Mouse (Mus musculus) olfactory bulb, adult 2 months (tissue): ENCODE data around the gene Acd.

Experiments
- CTCF ChIP-seq: fragments of 200-500 bp; IDR thresholded peaks from 2 replicates; pipeline ENCODE4 v1.5.1; 2012; ENCODE audit warnings: low read depth, mild to moderate bottlenecking, low read length, moderate library complexity; ENCODE audit not compliant: insufficient read depth
- POLR2A ChIP-seq: fragments of 200-500 bp; IDR thresholded peaks from 2 replicates; pipeline ENCODE4 v1.6.1; 2012; ENCODE audit warnings: mild to moderate bottlenecking, low read depth, low read length, moderate library complexity; ENCODE audit not compliant: insufficient read depth

DNA sequence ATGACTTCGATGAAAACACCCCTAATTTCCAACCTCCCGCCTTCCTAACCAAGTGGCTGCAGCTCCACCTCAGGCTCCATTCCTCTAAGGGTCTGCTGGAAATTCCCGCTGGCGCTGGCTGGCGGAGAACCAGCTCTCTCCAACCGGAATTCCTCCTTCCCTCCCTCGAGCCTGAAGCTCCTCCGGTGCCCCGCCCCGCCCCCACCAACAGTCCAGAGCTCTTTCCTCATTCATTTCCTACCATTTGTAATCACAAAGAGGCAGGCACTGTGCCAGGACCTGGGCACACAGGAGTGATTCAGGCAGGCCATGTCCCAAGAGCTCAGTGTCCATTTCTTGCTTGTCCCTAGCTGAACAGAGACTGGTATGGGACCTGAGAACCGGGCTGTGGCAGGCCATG, 49.7 kb upstream of the Acd start:
- TF ChIP-seq CTCF (no peak), POLR2A (no peak)
